Mouse (Mus musculus): Measurements from ENCODE around the gene Stab1.

Gene Stab1

GRCm38 (mm10) chr14:31131272-31131821 is 37.1 kb downstream of the Stab1 start:
- peak; percentile 33 for DNase-seq (ENCODE audit: low read depth, low spot score)

- DNase-seq (ENCODE audit: low read depth, low spot score) = peak; percentile 60
Observed at GRCm38 (mm10) chr14:31130236-31131220, 37.9 kb downstream of the Stab1 start, which contains the start of gene Nt5dc2. Gene Nt5dc2, plus strand, starts transcription at chr14:31131053.

GRCm38 (mm10) chr14:31129326-31130235 is 38.9 kb downstream of the Stab1 start:
- no peak for DNase-seq (ENCODE audit: low read depth, low spot score)

DNA sequence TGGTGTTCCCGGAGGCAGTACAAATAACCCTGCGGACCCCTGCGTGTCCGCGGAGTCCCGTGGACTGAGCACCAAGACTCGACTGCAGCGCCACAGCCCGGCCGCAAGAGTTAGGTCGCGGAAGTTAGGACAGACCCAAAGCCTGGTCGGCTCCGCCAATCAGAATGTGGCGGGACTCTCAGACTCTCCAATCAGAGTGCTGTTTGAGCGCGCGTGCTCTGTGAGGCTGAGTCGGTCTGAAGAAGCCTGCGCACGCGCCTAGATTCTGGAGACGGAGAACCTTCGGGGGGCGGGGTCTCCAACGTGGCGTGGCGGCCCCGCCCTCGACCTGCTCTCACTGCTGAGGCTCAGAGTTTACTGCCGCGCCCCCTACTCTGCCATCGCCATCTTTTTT is 39.6 kb downstream of the Stab1 start, which contains the start of gene Smim4:
Smim4 (minus strand) TSS at position 131 of the 394 bp plus-strand sequence.
- DNase-seq (ENCODE audit: low read depth, low spot score) = peak; percentile 99

DNA sequence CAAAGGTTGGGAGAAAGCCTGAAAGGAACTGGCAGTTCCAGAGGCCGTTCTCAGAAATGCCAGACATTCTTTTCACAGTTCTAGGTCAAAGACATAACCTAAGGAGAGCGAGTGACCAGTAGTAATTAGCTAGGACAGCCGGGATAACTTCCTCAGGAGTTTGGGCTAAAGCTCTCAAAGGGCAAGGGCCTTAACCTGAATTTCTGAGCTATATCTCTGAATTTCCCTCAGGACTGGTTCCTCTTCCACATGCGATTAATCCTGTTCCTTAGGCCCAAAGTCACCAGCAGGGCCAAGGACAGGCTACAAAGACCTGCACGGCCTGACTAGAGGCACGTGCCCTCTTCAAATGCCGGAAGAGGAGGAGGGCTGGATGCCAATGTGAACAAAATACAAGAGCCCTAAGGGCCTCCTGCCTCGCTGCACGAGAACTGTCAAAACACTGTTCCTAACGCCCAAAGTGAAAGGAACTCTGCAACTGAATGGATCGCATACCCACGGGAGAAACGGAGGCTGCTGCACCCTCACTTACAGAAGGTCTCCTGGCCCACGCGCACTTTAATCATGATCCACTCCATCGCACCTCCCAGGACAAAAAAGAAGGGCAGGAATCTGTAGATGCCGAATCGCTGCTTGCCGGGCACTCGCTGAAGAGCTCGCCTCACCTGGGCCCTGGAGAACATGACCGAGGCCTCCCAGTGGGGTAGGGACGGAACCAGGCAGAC is 40.2 kb downstream of the Stab1 start:
- peak; percentile 64 for DNase-seq (ENCODE audit: low read depth, low spot score)

DNA sequence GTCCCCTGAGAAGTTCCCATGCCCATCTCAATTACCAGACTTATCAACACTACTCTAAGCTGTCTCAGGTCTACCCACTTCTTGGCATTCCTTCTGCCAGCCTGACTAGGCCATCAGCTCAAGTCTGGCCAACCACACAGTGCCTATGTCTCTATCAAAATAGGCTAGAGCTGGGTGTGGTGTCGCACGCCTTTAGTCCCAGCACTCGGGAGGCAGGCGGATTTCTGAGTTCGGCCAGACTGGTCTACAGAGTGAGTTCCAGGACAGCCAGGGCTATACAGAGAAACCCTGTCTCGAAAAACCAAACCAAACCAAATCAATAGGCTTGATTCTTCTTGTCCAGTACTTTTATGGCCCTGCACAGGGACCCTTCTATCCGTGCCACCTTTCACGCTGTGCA is 41.6 kb downstream of the Stab1 start:
- DNase-seq (ENCODE audit: low read depth, low spot score) = no peak

GRCm38 (mm10) chr14:31125106-31126075 is 43.0 kb downstream of the Stab1 start:
- DNase-seq (ENCODE audit: low read depth, low spot score) = no peak

GRCm38 (mm10) chr14:31115522-31115921 is 52.9 kb downstream of the Stab1 start:
- no peak for DNase-seq (ENCODE audit: low read depth, low spot score)

- no peak for DNase-seq (ENCODE audit: low read depth, low spot score)
Observed at GRCm38 (mm10) chr14:31114011-31114410, 54.4 kb downstream of the Stab1 start.

GRCm38 (mm10) chr14:31112187-31112586 is 56.3 kb downstream of the Stab1 start:
- DNase-seq (ENCODE audit: low read depth, low spot score) = no peak

- DNase-seq (ENCODE audit: low read depth, low spot score) = no peak
Observed at GRCm38 (mm10) chr14:31110613-31111012, 57.8 kb downstream of the Stab1 start.

GRCm38 (mm10) chr14:31105156-31105555 is 63.3 kb downstream of the Stab1 start:
- no peak for DNase-seq (ENCODE audit: low read depth, low spot score)

DNA sequence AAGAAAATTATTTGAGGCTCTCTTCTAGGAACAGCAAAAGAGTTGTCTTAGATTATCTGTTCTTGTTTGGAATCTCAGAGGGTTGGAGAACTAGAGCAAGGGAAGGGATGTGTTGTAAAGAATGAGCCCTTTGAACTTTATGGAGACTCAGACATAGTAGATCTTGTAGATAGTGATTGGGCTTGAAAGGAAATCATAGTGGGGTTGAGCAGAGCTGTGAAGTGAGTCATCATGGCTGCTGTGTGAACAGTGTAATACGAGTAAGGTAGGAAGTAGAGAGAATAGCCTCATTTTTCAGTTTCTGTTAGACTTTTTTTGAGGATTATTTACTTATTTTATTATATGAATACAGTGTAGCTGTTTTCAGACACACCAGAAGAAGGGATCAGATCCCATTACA is 78.5 kb downstream of the Stab1 start:
- DNase-seq (ENCODE audit: low read depth, low spot score) = no peak
